Mouse (Mus musculus): ENCODE results near the gene Zfp385a. TPM values are rescaled to one million over a fixed set of nuclear protein-coding genes. Genes with fewer than 3 reads are reported as not detected.

The Zfp385a gene
- total and polyA plus RNA-seq, 2 experiments: 0.92 to 14.9 TPM

- Histone ChIP-seq H3K9ac (ENCODE audit: low read depth, low read length) (peak within 1 kb of the TSS; percentile 100), H3K36me3 (ENCODE audit: control insufficient read depth, insufficient read depth, low read length) (no peaks in the 10 kb centered on the region), H3K4me3 (ENCODE audit: insufficient read depth, low read depth, low read length) (peak within 1 kb of the TSS; percentile 92), H3K79me2 (ENCODE audit: control insufficient read depth, insufficient read depth, low read length) (peaks cover 11% of the 10 kb centered on the region), H3K27me3 (ENCODE audit: control insufficient read depth, insufficient read depth, low read length) (no peaks in the 10 kb centered on the region), H3K27ac (replicated peaks; ENCODE audit: insufficient read depth, low read depth, low read length) (peak within 1 kb of the TSS; percentile 95), H3K4me1 (ENCODE audit: control insufficient read depth, insufficient read depth, low read length) (peaks cover 21% of the 10 kb centered on the region)
- DNase-seq (ENCODE audit: extremely low read depth, low read depth, low spot score): peak; percentile 70
- TF ChIP-seq POLR2A (IDR thresholded peaks at IDR 0.05; ENCODE audit: extremely low read depth, insufficient read depth, low read length) (peak; percentile 90), CTCF (IDR thresholded peaks at IDR 0.05; ENCODE audit: low read depth, low read length) (no peak)
- 1% methylated on average over 49 of the region's 51 CpGs for WGBS
Observed at GRCm38 (mm10) chr15:103366376-103367149, 26.7 kb upstream of the Zfp385a start, which contains the start of gene Itga5. Itga5 (minus strand) TSS chr15:103366763.

GRCm38 (mm10) chr15:103365471-103366375 lies 25.8 kb upstream of the Zfp385a start:
- under 1% methylated on average over 51 of the region's 51 CpGs for WGBS
- Histone ChIP-seq H3K36me3 (ENCODE audit: control insufficient read depth, insufficient read depth, low read length) (no peaks in the 10 kb centered on the region), H3K4me3 (ENCODE audit: insufficient read depth, low read depth, low read length) (peak overlapping the region; percentile 92), H3K9ac (ENCODE audit: low read depth, low read length) (peak overlapping the region; percentile 100), H3K4me1 (ENCODE audit: control insufficient read depth, insufficient read depth, low read length) (peaks cover 26% of the 10 kb centered on the region), H3K27ac (replicated peaks; ENCODE audit: insufficient read depth, low read depth, low read length) (peak overlapping the region; percentile 95), H3K79me2 (ENCODE audit: control insufficient read depth, insufficient read depth, low read length) (peaks cover 16% of the 10 kb centered on the region), H3K27me3 (ENCODE audit: control insufficient read depth, insufficient read depth, low read length) (no peaks in the 10 kb centered on the region)
- no peak for DNase-seq (ENCODE audit: extremely low read depth, low read depth, low spot score)
- TF ChIP-seq POLR2A (IDR thresholded peaks at IDR 0.05; ENCODE audit: extremely low read depth, insufficient read depth, low read length) (no peak), CTCF (IDR thresholded peaks at IDR 0.05; ENCODE audit: low read depth, low read length) (no peak)

GRCm38 (mm10) chr15:103364761-103365160 lies 24.9 kb upstream of the Zfp385a start:
- Histone ChIP-seq H3K36me3 (ENCODE audit: control insufficient read depth, insufficient read depth, low read length) (no peaks in the 10 kb centered on the region), H3K4me1 (ENCODE audit: control insufficient read depth, insufficient read depth, low read length) (peaks cover 35% of the 10 kb centered on the region), H3K79me2 (ENCODE audit: control insufficient read depth, insufficient read depth, low read length) (peaks cover 18% of the 10 kb centered on the region), H3K9ac (ENCODE audit: low read depth, low read length) (peak overlapping the region; percentile 33; the same call in 1 of the 2 replicates), H3K27ac (replicated peaks; ENCODE audit: insufficient read depth, low read depth, low read length) (peak overlapping the region; percentile 95), H3K4me3 (ENCODE audit: insufficient read depth, low read depth, low read length) (peak overlapping the region; percentile 92; the same call in 1 of the 2 replicates), H3K27me3 (ENCODE audit: control insufficient read depth, insufficient read depth, low read length) (no peaks in the 10 kb centered on the region)
- TF ChIP-seq POLR2A (IDR thresholded peaks at IDR 0.05; ENCODE audit: extremely low read depth, insufficient read depth, low read length): no peak
- no peak for TF ChIP-seq CTCF (IDR thresholded peaks at IDR 0.05; ENCODE audit: low read depth, low read length)
- DNase-seq (ENCODE audit: extremely low read depth, low read depth, low spot score): peak; percentile 44
- 4% methylated on average over 4 of the region's 4 CpGs for WGBS

GRCm38 (mm10) chr15:103363809-103364208 lies 23.9 kb upstream of the Zfp385a start:
- H3K4me3 ChIP-seq (ENCODE audit: insufficient read depth, low read depth, low read length): no peak overlapping the region
- 36% methylated on average over 1 of the region's 1 CpGs for WGBS
- peaks cover 43% of the 10 kb centered on the region for H3K4me1 ChIP-seq (ENCODE audit: control insufficient read depth, insufficient read depth, low read length)
- peak overlapping the region; percentile 41 for H3K27ac ChIP-seq (replicated peaks; ENCODE audit: insufficient read depth, low read depth, low read length)
- no peak overlapping the region for H3K9ac ChIP-seq (ENCODE audit: low read depth, low read length)
- H3K27me3 ChIP-seq (ENCODE audit: control insufficient read depth, insufficient read depth, low read length): no peaks in the 10 kb centered on the region
- DNase-seq (ENCODE audit: extremely low read depth, low read depth, low spot score): peak; percentile 45
- peaks cover 18% of the 10 kb centered on the region for H3K79me2 ChIP-seq (ENCODE audit: control insufficient read depth, insufficient read depth, low read length)
- TF ChIP-seq POLR2A (IDR thresholded peaks at IDR 0.05; ENCODE audit: extremely low read depth, insufficient read depth, low read length): no peak
- no peak for TF ChIP-seq CTCF (IDR thresholded peaks at IDR 0.05; ENCODE audit: low read depth, low read length)
- H3K36me3 ChIP-seq (ENCODE audit: control insufficient read depth, insufficient read depth, low read length): no peaks in the 10 kb centered on the region

GRCm38 (mm10) chr15:103362950-103363349 lies 23.1 kb upstream of the Zfp385a start:
- Histone ChIP-seq H3K79me2 (ENCODE audit: control insufficient read depth, insufficient read depth, low read length) (peaks cover 18% of the 10 kb centered on the region), H3K4me3 (ENCODE audit: insufficient read depth, low read depth, low read length) (no peak overlapping the region), H3K9ac (ENCODE audit: low read depth, low read length) (no peak overlapping the region), H3K4me1 (ENCODE audit: control insufficient read depth, insufficient read depth, low read length) (peaks cover 43% of the 10 kb centered on the region), H3K36me3 (ENCODE audit: control insufficient read depth, insufficient read depth, low read length) (no peaks in the 10 kb centered on the region), H3K27ac (replicated peaks; ENCODE audit: insufficient read depth, low read depth, low read length) (peak overlapping the region; percentile 40), H3K27me3 (ENCODE audit: control insufficient read depth, insufficient read depth, low read length) (no peaks in the 10 kb centered on the region)
- TF ChIP-seq CTCF (IDR thresholded peaks at IDR 0.05; ENCODE audit: low read depth, low read length) (no peak), POLR2A (IDR thresholded peaks at IDR 0.05; ENCODE audit: extremely low read depth, insufficient read depth, low read length) (no peak)
- 19% methylated on average over 3 of the region's 3 CpGs for WGBS
- peak; percentile 93 for DNase-seq (ENCODE audit: extremely low read depth, low read depth, low spot score)
